10 mouse cellular contexts compared by ENCODE assay signal in the genomic region with DNA sequence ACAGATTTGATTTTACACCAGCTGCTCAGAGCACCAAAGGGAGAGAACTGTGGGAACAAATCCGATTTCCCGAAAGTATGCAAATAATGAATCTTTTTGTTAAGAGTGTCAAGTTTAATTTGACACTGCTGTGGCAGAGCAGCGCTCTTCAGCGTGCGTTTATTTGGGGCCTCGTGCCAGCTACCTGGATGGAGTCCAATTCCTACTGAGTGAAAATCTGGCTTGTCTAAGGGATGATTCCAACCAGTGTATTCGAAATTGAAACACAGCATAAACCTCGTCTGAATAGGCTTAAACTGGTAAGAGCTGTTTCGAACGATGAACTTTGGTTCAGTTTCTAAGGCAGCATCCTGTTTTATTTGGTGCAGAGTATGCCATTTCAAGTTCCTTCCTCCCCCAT.
A peak's percentile ranks its signal among the peaks of the same experiment; 100 is the strongest.
DNase-seq lines count a peak whose midpoint lies in the region; ATAC-seq lines count a peak whose summit lies in the region.
"Had no signal": no experiment of that assay in that cellular context is flagged by ENCODE, and none has a peak within 500 bp of the region (broad histone marks: within the 10 kb centered on the region; RNA-seq: fewer than 3 reads in every experiment).

No protein-coding gene starts in this region.

- peak; percentile 47; the same call in 1 of the 2 replicates for ATAC-seq in embryonic facial prominence, embryonic 14.5 days (ENCODE audit: low read depth)
- peak; percentile 88 for ATAC-seq in midbrain, embryonic 16.5 days
- ATAC-seq: activated CD4-positive, CD25-positive, alpha-beta regulatory T cell, adult 4 months had no signal

- no peak overlapping the region for H3K4me3 ChIP-seq in embryonic facial prominence, embryonic 14.5 days (ENCODE audit: low read depth, low read length)
- H3K4me3 ChIP-seq in embryonic facial prominence, embryonic 10.5 days = no peak overlapping the region
- no peak overlapping the region for H3K4me3 ChIP-seq in midbrain, embryonic 16.5 days (ENCODE audit: low read depth, low read length)

- 47% methylated on average over 10 of the region's 10 CpGs for WGBS in embryonic facial prominence, embryonic 14.5 days
- WGBS in embryonic facial prominence, embryonic 10.5 days = 88% methylated on average over 10 of the region's 10 CpGs
- WGBS in midbrain, embryonic 16.5 days = 33% methylated on average over 10 of the region's 10 CpGs

- peak; percentile 68 for DNase-seq in embryonic facial prominence, embryonic 14.5 days (ENCODE audit: low spot score)
- DNase-seq in embryonic facial prominence, embryonic 10.5 days (ENCODE audit: low spot score) = no peak
- DNase-seq in cerebellum, adult 8-10 months = peak; percentile 48
- peak; percentile 63 for DNase-seq in layer of hippocampus, adult 11-12 months (ENCODE audit: low spot score)
- DNase-seq in T-cell, adult 2 months (ENCODE audit: low spot score) = no peak
- DNase-seq in urinary bladder, postnatal 4 days (ENCODE audit: low spot score in 2 of 2) = no peak
- no peak for DNase-seq in thymus, postnatal 36 days

- H3K4me1 ChIP-seq in embryonic facial prominence, embryonic 14.5 days (ENCODE audit: control insufficient read depth, insufficient read depth, low read length) = no peaks in the 10 kb centered on the region
- H3K4me1 ChIP-seq in embryonic facial prominence, embryonic 10.5 days = no peaks in the 10 kb centered on the region
- H3K4me1 ChIP-seq in midbrain, embryonic 16.5 days (ENCODE audit: control insufficient read depth, insufficient read depth, low read length) = no peaks in the 10 kb centered on the region; the same call in 1 of the 2 replicates

- no peaks in the 10 kb centered on the region for H3K9me3 ChIP-seq in embryonic facial prominence, embryonic 14.5 days (ENCODE audit: control insufficient read depth, low read length)
- H3K9me3 ChIP-seq in embryonic facial prominence, embryonic 10.5 days = no peaks in the 10 kb centered on the region
- no peaks in the 10 kb centered on the region; the same call in none of the 2 replicates for H3K9me3 ChIP-seq in midbrain, embryonic 16.5 days (replicated peaks; ENCODE audit: control insufficient read depth, low read length, poor library complexity, severe bottlenecking)

- H3K36me3 ChIP-seq in embryonic facial prominence, embryonic 14.5 days (ENCODE audit: control insufficient read depth, insufficient read depth, low read length) = no peaks in the 10 kb centered on the region
- no peaks in the 10 kb centered on the region for H3K36me3 ChIP-seq in embryonic facial prominence, embryonic 10.5 days (replicated peaks)
- no peaks in the 10 kb centered on the region for H3K36me3 ChIP-seq in midbrain, embryonic 16.5 days (ENCODE audit: control insufficient read depth, insufficient read depth, low read length)

- no peak overlapping the region for H3K27ac ChIP-seq in embryonic facial prominence, embryonic 14.5 days (replicated peaks; ENCODE audit: low read depth, low read length)
- H3K27ac ChIP-seq in embryonic facial prominence, embryonic 10.5 days (replicated peaks) = no peak overlapping the region
- no peak overlapping the region for H3K27ac ChIP-seq in midbrain, embryonic 16.5 days (ENCODE audit: low read length)
- H3K27ac ChIP-seq: kidney, postnatal 0 days had no signal

- H3K9ac ChIP-seq in embryonic facial prominence, embryonic 14.5 days (ENCODE audit: low read depth, low read length) = no peak overlapping the region
- H3K9ac ChIP-seq in midbrain, embryonic 16.5 days (ENCODE audit: low read depth, low read length) = no peak overlapping the region

- no peak overlapping the region for H3K4me2 ChIP-seq in embryonic facial prominence, embryonic 14.5 days (ENCODE audit: low read depth, low read length)
- H3K4me2 ChIP-seq in midbrain, embryonic 16.5 days (ENCODE audit: low read length) = peak overlapping the region; percentile 14; the same call in 1 of the 2 replicates

- H3K27me3 ChIP-seq in embryonic facial prominence, embryonic 14.5 days (replicated peaks; ENCODE audit: control insufficient read depth, insufficient read depth, low read length) = no peaks in the 10 kb centered on the region
- H3K27me3 ChIP-seq in embryonic facial prominence, embryonic 10.5 days (replicated peaks; ENCODE audit: low read depth, poor library complexity, severe bottlenecking) = no peaks in the 10 kb centered on the region
- no peaks in the 10 kb centered on the region for H3K27me3 ChIP-seq in midbrain, embryonic 16.5 days (ENCODE audit: control insufficient read depth, insufficient read depth, low read depth, low read length)

Comparison
In these comparisons a context has a peak if more than half of its experiments do, and no peak if none do; other contexts are left out.
1. DNase-seq: peak in embryonic facial prominence, embryonic 14.5 days (single experiment), cerebellum, adult 8-10 months (single experiment) and layer of hippocampus, adult 11-12 months (single experiment); none in embryonic facial prominence, embryonic 10.5 days (single experiment), T-cell, adult 2 months (single experiment), urinary bladder, postnatal 4 days (0 of 2) and thymus, postnatal 36 days (0 of 2).